Mouse (Mus musculus) gastrocnemius, postnatal 36 days (tissue): ENCODE data around the gene Vmn1r66. TPM values are rescaled to one million over a fixed set of nuclear protein-coding genes. Genes with fewer than 3 reads are reported as not detected.
"Not testable (repeated sequence)": the region's sequence is repeated elsewhere in the genome, so short reads cannot be mapped to it uniquely, and the experiment has no call there.

Source experiments
- DNase-seq, 2 experiments: peaks; one replicate each; pipeline ENCODE4 v3.0.0; 2022
- intact Hi-C: fragments of 180-260 bp; cut with DNase I; formaldehyde crosslinking; loops from one replicate; pipeline ENCODE4 v1.15.1; 2025
- long read RNA-seq, 2 experiments: library from polyadenylated mRNA; stranded (forward); transcript quantifications; one replicate each; pipeline ENCODE4 v2.0.0; 2021
- total RNA-seq, 2 experiments: library from RNA; stranded (reverse); gene quantifications; 2 replicates each; pipeline ENCODE4 v1.2.3; 2021

The Vmn1r66 gene
- total RNA-seq = not detected
- long read RNA-seq, experiment 1 = 0 reads
- long read RNA-seq, experiment 2 = 0 reads

GRCm38 (mm10) chr7:10277906-10278305 lies at the start of gene Vmn1r66:
Vmn1r66 (minus strand) TSS chr7:10278006.
- intact Hi-C loops = no loop called here
- no peak for DNase-seq

GRCm38 (mm10) chr7:10325462-10325861 lies 47.7 kb upstream of the Vmn1r66 start:
- intact Hi-C loops, DNase-seq: not testable (repeated sequence)

- intact Hi-C loops = no loop called here
- no peak for DNase-seq
These were observed 25.7 kb downstream of the Vmn1r66 start for GRCm38 (mm10) chr7:10252075-10252474.

GRCm38 (mm10) chr7:10249146-10249545 lies 28.7 kb downstream of the Vmn1r66 start:
- DNase-seq = no peak
- intact Hi-C loops = no loop called here

Other genes starting within 250 kb of the Vmn1r66 start
- gene Vmn2r50, start 224.7 kb downstream of the Vmn1r66 start, total RNA-seq = not detected
- gene Vmn2r51, start 172.3 kb downstream of the Vmn1r66 start, total RNA-seq = not detected
- not detected for gene Vmn2r52, start 101.4 kb downstream of the Vmn1r66 start, total RNA-seq
- not detected for gene Vmn1r67, start 165.3 kb upstream of the Vmn1r66 start, total RNA-seq
- 1 to 10 TPM in 1 of 2 experiments, under 1 TPM in 1; 0.94 to 1.1 TPM for gene Zik1, start 217.4 kb upstream of the Vmn1r66 start, total RNA-seq